8 mouse cellular contexts compared by ENCODE assay signal in the genomic region with DNA sequence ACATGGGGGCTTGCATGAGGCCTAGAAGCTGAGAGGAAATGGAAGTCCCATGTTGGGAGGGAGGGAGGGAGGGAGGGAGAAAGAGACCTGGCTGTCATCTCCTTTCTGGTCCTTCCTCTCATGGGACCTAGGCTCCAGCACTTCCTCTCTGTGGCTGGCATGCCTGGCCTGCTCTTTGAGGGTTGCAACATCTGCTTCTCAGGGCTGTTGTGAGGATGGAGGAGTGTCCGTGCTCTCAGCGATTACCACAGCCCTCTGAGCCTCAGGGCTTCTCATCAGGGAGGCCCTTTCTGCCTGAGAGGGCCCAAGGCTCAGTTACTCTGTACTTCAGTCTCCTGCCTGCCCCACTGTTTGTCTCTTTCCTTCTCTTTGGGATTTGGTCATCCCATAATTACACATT. TPM values are rescaled to one million over a fixed set of nuclear protein-coding genes. Genes with fewer than 3 reads are reported as not detected.
DNase-seq lines count a peak whose midpoint lies in the region; ATAC-seq and TF ChIP-seq lines count a peak whose summit lies in the region.
"Had no signal": no experiment of that assay in that cellular context is flagged by ENCODE, and none has a peak within 500 bp of the region (broad histone marks: within the 10 kb centered on the region; RNA-seq: fewer than 3 reads in every experiment).

No protein-coding gene starts in this region.

- DNase-seq in left cerebral cortex, adult 11 months (ENCODE audit: low spot score), result peak; percentile 7
- no peak for DNase-seq in left cerebral cortex, adult 8-10 months (ENCODE audit: low spot score in 2 of 2)
- peak; percentile 40 for DNase-seq in brain, adult 2 months (ENCODE audit: low read depth, low spot score)
- DNase-seq in liver, embryonic 14.5 days (ENCODE audit: low read depth in 3 of 3, low spot score in 3 of 3), result peak in 1 of 3 experiments; percentile 22
- DNase-seq in thymus, postnatal 14 days, result no peak

- H3K4me2 ChIP-seq in liver, embryonic 14.5 days (ENCODE audit: low read depth), result no peak overlapping the region
- no peak overlapping the region for H3K4me2 ChIP-seq in hindbrain, embryonic 12.5 days (replicated peaks)
- H3K4me2 ChIP-seq: limb, embryonic 13.5 days had no signal

- H3K36me3 ChIP-seq in liver, embryonic 14.5 days (replicated peaks; ENCODE audit: control insufficient read depth, insufficient read depth, low read depth), result no peaks in the 10 kb centered on the region
- no peaks in the 10 kb centered on the region for H3K36me3 ChIP-seq in hindbrain, embryonic 12.5 days
- H3K36me3 ChIP-seq: limb, embryonic 13.5 days had no signal

- peak; percentile 21; the same call in 1 of the 2 replicates for ATAC-seq in liver, embryonic 14.5 days (ENCODE audit: insufficient read depth)
- ATAC-seq in neutrophil, adult 5-6 weeks (ENCODE audit: extremely low read depth, insufficient number of reproducible peaks, low FRiP score, poor library complexity, severe bottlenecking), result peak; percentile 87
- no peak for ATAC-seq in hindbrain, embryonic 12.5 days (ENCODE audit: low FRiP score)

- no peaks in the 10 kb centered on the region for H3K9me3 ChIP-seq in liver, embryonic 14.5 days (ENCODE audit: control insufficient read depth, low read length)
- no peaks in the 10 kb centered on the region for H3K9me3 ChIP-seq in hindbrain, embryonic 12.5 days (replicated peaks)
- H3K9me3 ChIP-seq: limb, embryonic 13.5 days had no signal

- no peaks in the 10 kb centered on the region for H3K27me3 ChIP-seq in liver, embryonic 14.5 days (ENCODE audit: control insufficient read depth, insufficient read depth, low read length)
- no peaks in the 10 kb centered on the region for H3K27me3 ChIP-seq in hindbrain, embryonic 12.5 days
- H3K27me3 ChIP-seq: limb, embryonic 13.5 days had no signal

- no peak overlapping the region for H3K9ac ChIP-seq in liver, embryonic 14.5 days (replicated peaks)
- no peak overlapping the region for H3K9ac ChIP-seq in hindbrain, embryonic 12.5 days
- H3K9ac ChIP-seq: limb, embryonic 13.5 days had no signal

- H3K4me3 ChIP-seq in liver, embryonic 14.5 days (ENCODE audit: insufficient read depth in 1 of 2, low read depth in 2 of 2, low read length in 2 of 2), result no peak overlapping the region
- no peak overlapping the region for H3K4me3 ChIP-seq in hindbrain, embryonic 12.5 days
- H3K4me3 ChIP-seq: limb, embryonic 13.5 days had no signal

- no peak for TF ChIP-seq EP300 in liver, embryonic 14.5 days (IDR thresholded peaks at IDR 0.05; ENCODE audit: low read depth)

- TF ChIP-seq CTCF in liver, embryonic 14.5 days (IDR thresholded peaks at IDR 0.05; ENCODE audit: low read depth), result no peak

- H3K4me1 ChIP-seq in liver, embryonic 14.5 days (replicated peaks; ENCODE audit: control insufficient read depth in 2 of 2, insufficient read depth in 2 of 2, low read length in 1 of 2), result no peaks in the 10 kb centered on the region
- no peaks in the 10 kb centered on the region for H3K4me1 ChIP-seq in hindbrain, embryonic 12.5 days

- 3% methylated on average over 2 of the region's 2 CpGs for WGBS in liver, embryonic 14.5 days (ENCODE audit: insufficient replicate concordance)
- 24% methylated on average over 2 of the region's 2 CpGs for WGBS in hindbrain, embryonic 12.5 days

- no peak overlapping the region for H3K27ac ChIP-seq in liver, embryonic 14.5 days
- H3K27ac ChIP-seq in hindbrain, embryonic 12.5 days, result no peak overlapping the region
- H3K27ac ChIP-seq: limb, embryonic 13.5 days had no signal

RNA-seq across cellular contexts. Expression of a gene that starts 28.1 kb away (rescaled TPM):
- total RNA-seq in left cerebral cortex, adult 8-10 months (2022), result 1 to 10 TPM; 2.8 to 5.6 (median 4.7) TPM
- polyA plus RNA-seq in liver, embryonic 14.5 days (2012; rRNA removed), result 2.8 and 4.3 TPM in 2 replicates
- polyA plus RNA-seq in liver, embryonic 14.5 days (2014; fragmentation: Nextera tagmentation; extraction: Ambion mirVana), result 5.0 and 5.4 TPM in 2 replicates
- 220 and 238 TPM in 2 replicates for total RNA-seq in neutrophil, adult 5-6 weeks (2017)
- polyA plus RNA-seq in hindbrain, embryonic 12.5 days (2016; fragmentation: Nextera tagmentation; extraction: Ambion mirVana), result 2.0 and 2.2 TPM in 2 replicates

Comparison
In these comparisons a context has a peak if more than half of its experiments do, and no peak if none do; other contexts are left out.
1. DNase-seq: peak in left cerebral cortex, adult 11 months (single experiment) and brain, adult 2 months (single experiment); none in left cerebral cortex, adult 8-10 months (0 of 2) and thymus, postnatal 14 days (single experiment).
2. RNA of a gene that starts 28.1 kb away (total RNA-seq): 220 to 238 TPM in neutrophil, adult 5-6 weeks; 2.8 to 5.6 TPM in left cerebral cortex, adult 8-10 months; every median in the first group is over 10 times any median in the second.